Mouse (Mus musculus): ENCODE results near the gene P3h4.

DNA sequence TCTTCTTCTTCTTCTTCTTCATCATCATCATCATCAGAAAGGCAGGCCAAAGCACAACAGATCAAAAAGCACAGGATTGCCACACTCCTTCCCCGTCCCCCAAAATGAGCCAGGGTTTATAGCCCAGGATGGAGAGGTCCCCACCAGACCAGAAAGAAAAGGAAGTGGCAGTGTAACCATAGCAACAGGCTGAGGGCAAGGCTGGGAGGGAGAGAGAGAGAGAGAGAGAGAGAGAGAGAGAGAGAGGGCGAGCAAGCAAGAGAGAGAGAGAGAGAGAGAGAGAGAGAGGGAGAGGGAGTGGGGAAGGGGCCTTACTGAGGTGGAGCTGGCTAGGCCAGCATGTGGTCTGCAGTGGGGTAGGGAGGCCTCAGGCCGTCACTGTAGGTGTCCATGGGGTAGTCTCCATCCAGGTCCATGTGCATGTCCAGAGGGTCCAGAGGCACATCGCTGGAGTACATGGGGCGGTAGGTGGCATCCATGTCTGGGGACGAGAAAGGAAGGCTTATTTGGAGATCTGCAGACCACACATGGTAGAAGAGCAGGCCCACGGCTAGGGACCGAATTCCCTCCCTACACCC, 42.6 kb downstream of the P3h4 start:
- TF ChIP-seq EP300 (IDR thresholded peaks at IDR 0.05; ENCODE audit: low read depth) = no peak
- TF ChIP-seq CTCF (IDR thresholded peaks at IDR 0.05; ENCODE audit: low read depth) = no peak

All from liver, embryonic 14.5 days (tissue).